Mouse (Mus musculus) MEL (cell line): Measurements from ENCODE around the gene Nxph3. TPM values are rescaled to one million over a fixed set of nuclear protein-coding genes. Genes with fewer than 3 reads are reported as not detected.

Experiments used
- DNase-seq: peaks from one replicate; pipeline ENCODE4 v3.0.0; 2011; ENCODE audit warnings: low read depth, low spot score
- H3K27ac ChIP-seq: 2 replicates; pipeline ENCODE4 v1.5.1; 2012; ENCODE audit warnings: low read depth, mild to moderate bottlenecking, control low read depth, low read length, moderate library complexity; ENCODE audit not compliant: control insufficient read depth
- H3K27me3 ChIP-seq, 2 experiments: fragments of 150-350 bp in 1 of 2; sonication (generic) in 1 of 2; 2 replicates each; pipeline ENCODE4 v1.6.1; 2012; ENCODE audit warnings: low read length in 2 of 2, mild to moderate bottlenecking in 2 of 2, improper control_type of control experiment in 1 of 2, moderate library complexity in 1 of 2; ENCODE audit not compliant: insufficient read depth in 2 of 2, control insufficient read depth in 1 of 2
- H3K36me3 ChIP-seq, 2 experiments: 2 replicates each; pipeline ENCODE4 v1.6.1; 2012 to 2014; ENCODE audit warnings: low read length in 2 of 2, improper control_type of control experiment in 1 of 2, inconsistent platforms in 1 of 2, mild to moderate bottlenecking in 1 of 2; ENCODE audit not compliant: insufficient read depth in 2 of 2, control insufficient read depth in 1 of 2
- H3K4me1 ChIP-seq, 2 experiments: fragments of 150-350 bp in 1 of 2; sonication (generic) in 1 of 2; 2 replicates each; pipeline ENCODE4 v1.6.1; 2012; ENCODE audit warnings: low read length in 2 of 2, improper control_type of control experiment in 1 of 2, mild to moderate bottlenecking in 1 of 2; ENCODE audit not compliant: insufficient read depth in 2 of 2, control insufficient read depth in 1 of 2
- H3K4me3 ChIP-seq, 2 experiments: fragments of 150-350 bp in 1 of 2; sonication (generic) in 1 of 2; 2 replicates each; pipeline ENCODE4 v1.5.1; 2012; ENCODE audit warnings: low read depth in 2 of 2, low read length in 2 of 2, mild to moderate bottlenecking in 2 of 2, moderate library complexity in 2 of 2, control low read depth in 1 of 2, improper control_type of control experiment in 1 of 2; ENCODE audit not compliant: control insufficient read depth in 1 of 2, insufficient read depth in 1 of 2
- H3K79me2 ChIP-seq: 2 replicates; pipeline ENCODE4 v1.6.1; 2012; ENCODE audit warnings: mild to moderate bottlenecking, low read length, moderate library complexity; ENCODE audit not compliant: control insufficient read depth, poor library complexity, insufficient read depth
- H3K9ac ChIP-seq: 2 replicates; pipeline ENCODE4 v1.6.1; 2012; ENCODE audit warnings: low read depth, mild to moderate bottlenecking, control low read depth, low read length, moderate library complexity; ENCODE audit not compliant: control insufficient read depth, poor library complexity, severe bottlenecking
- H3K9me3 ChIP-seq: fragments of 150-350 bp; sonication (generic); replicated peaks from 2 replicates; pipeline ENCODE4 v1.6.1; 2012; ENCODE audit warnings: mild to moderate bottlenecking, low read length, improper control_type of control experiment, moderate library complexity; ENCODE audit not compliant: insufficient read depth
- CHD1 ChIP-seq: IDR thresholded peaks from 2 replicates; pipeline ENCODE4 v1.6.1; 2012; ENCODE audit warnings: low read depth, mild to moderate bottlenecking, inconsistent platforms, low read length, improper control_type of control experiment
- ETS1 ChIP-seq: IDR thresholded peaks from 2 replicates; pipeline ENCODE4 v1.6.1; 2012; ENCODE audit warnings: low read depth, mild to moderate bottlenecking, inconsistent platforms, low read length, improper control_type of control experiment, moderate library complexity
- JUND ChIP-seq: IDR thresholded peaks from 2 replicates; pipeline ENCODE4 v1.6.1; 2011; ENCODE audit warnings: low read depth, mild to moderate bottlenecking, improper control_type of control experiment, low read length
- MAZ ChIP-seq: IDR thresholded peaks from 2 replicates; pipeline ENCODE4 v1.6.1; 2012; ENCODE audit warnings: low read depth, mild to moderate bottlenecking, inconsistent platforms, low read length, improper control_type of control experiment
- MEF2A ChIP-seq: IDR thresholded peaks from 2 replicates; pipeline ENCODE4 v1.6.1; 2014; ENCODE audit warnings: low read depth, mild to moderate bottlenecking, inconsistent platforms, low read length, improper control_type of control experiment; ENCODE audit not compliant: poor library complexity, insufficient replicate concordance, severe bottlenecking; ENCODE audit errors: extremely low read depth
- MXI1 ChIP-seq: IDR thresholded peaks from 2 replicates; pipeline ENCODE4 v1.6.1; 2011; ENCODE audit warnings: mild to moderate bottlenecking, low read depth, low read length, improper control_type of control experiment
- RAD21 ChIP-seq: IDR thresholded peaks from 2 replicates; pipeline ENCODE4 v1.6.1; 2011; ENCODE audit warnings: mild to moderate bottlenecking, low read depth, low read length, improper control_type of control experiment
- SIN3A ChIP-seq: IDR thresholded peaks from 2 replicates; pipeline ENCODE4 v1.6.1; 2012; ENCODE audit warnings: low read length, improper control_type of control experiment, inconsistent platforms
- SMC3 ChIP-seq: IDR thresholded peaks from 2 replicates; pipeline ENCODE4 v1.6.1; 2011; ENCODE audit warnings: low read depth, low read length, improper control_type of control experiment
- TCF12 ChIP-seq: IDR thresholded peaks from 2 replicates; pipeline ENCODE4 v1.6.1; 2014; ENCODE audit warnings: low read depth, mild to moderate bottlenecking, inconsistent platforms, low read length, improper control_type of control experiment, moderate library complexity
- USF1 ChIP-seq: IDR thresholded peaks from 2 replicates; pipeline ENCODE4 v1.6.1; 2014; ENCODE audit warnings: low read depth, mild to moderate bottlenecking, inconsistent platforms, low read length, improper control_type of control experiment, moderate library complexity
- ZKSCAN1 ChIP-seq: IDR thresholded peaks from 2 replicates; pipeline ENCODE4 v1.6.1; 2012; ENCODE audit warnings: low read depth, mild to moderate bottlenecking, inconsistent platforms, low read length, improper control_type of control experiment, moderate library complexity
- ZMIZ1 ChIP-seq: IDR thresholded peaks from 2 replicates; pipeline ENCODE4 v1.6.1; 2012; ENCODE audit warnings: low read depth, mild to moderate bottlenecking, inconsistent platforms, low read length, improper control_type of control experiment, moderate library complexity
- ZNF384 ChIP-seq: IDR thresholded peaks from 2 replicates; pipeline ENCODE4 v1.6.1; 2012; ENCODE audit warnings: low read depth, mild to moderate bottlenecking, inconsistent platforms, low read length, improper control_type of control experiment
- polyA plus RNA-seq, 2 experiments: library from polyadenylated mRNA; stranded (reverse) in 1 of 2; unstranded in 1 of 2; fragments of >175 nt in 1 of 2; fragments of >200 nt in 1 of 2; gene quantifications; 2 replicates each; pipeline versions ENCODE4 v1.2.1 to v1.2.4; 2012; ENCODE audit warnings: low replicate concordance in 2 of 2, low read depth in 1 of 2; ENCODE audit not compliant: insufficient read length in 2 of 2, insufficient read depth in 1 of 2, missing spikeins in 1 of 2
- total RNA-seq: library from RNA; depleted of rRNA; stranded (reverse); fragments of 300-350 nt; gene quantifications from 2 replicates; pipeline ENCODE4 v1.2.3, GENCODE M21; 2012

Gene Nxph3
- total and polyA plus RNA-seq, 3 experiments = not detected

- Histone ChIP-seq H3K4me1 (0 out of 4 replicates have a peak, but pooled peaks cover 0 to 5% of the 10 kb centered on the region in 2 experiments), H3K79me2 (no peaks in the 10 kb centered on the region), H3K27me3 (no peaks in the 10 kb centered on the region), H3K9me3 (no peaks in the 10 kb centered on the region), H3K9ac (no peak overlapping the region), H3K27ac (no peak overlapping the region), H3K4me3 (no peak overlapping the region), H3K36me3 (no peaks in the 10 kb centered on the region)
- DNase-seq = no peak
- TF ChIP-seq MXI1 (no peak), MAZ (no peak), SMC3 (no peak), ZMIZ1 (no peak), ETS1 (no peak), JUND (no peak), MEF2A (no peak)
Observed at GRCm38 (mm10) chr11:95516491-95516911, 2.1 kb upstream of the Nxph3 start.

DNA sequence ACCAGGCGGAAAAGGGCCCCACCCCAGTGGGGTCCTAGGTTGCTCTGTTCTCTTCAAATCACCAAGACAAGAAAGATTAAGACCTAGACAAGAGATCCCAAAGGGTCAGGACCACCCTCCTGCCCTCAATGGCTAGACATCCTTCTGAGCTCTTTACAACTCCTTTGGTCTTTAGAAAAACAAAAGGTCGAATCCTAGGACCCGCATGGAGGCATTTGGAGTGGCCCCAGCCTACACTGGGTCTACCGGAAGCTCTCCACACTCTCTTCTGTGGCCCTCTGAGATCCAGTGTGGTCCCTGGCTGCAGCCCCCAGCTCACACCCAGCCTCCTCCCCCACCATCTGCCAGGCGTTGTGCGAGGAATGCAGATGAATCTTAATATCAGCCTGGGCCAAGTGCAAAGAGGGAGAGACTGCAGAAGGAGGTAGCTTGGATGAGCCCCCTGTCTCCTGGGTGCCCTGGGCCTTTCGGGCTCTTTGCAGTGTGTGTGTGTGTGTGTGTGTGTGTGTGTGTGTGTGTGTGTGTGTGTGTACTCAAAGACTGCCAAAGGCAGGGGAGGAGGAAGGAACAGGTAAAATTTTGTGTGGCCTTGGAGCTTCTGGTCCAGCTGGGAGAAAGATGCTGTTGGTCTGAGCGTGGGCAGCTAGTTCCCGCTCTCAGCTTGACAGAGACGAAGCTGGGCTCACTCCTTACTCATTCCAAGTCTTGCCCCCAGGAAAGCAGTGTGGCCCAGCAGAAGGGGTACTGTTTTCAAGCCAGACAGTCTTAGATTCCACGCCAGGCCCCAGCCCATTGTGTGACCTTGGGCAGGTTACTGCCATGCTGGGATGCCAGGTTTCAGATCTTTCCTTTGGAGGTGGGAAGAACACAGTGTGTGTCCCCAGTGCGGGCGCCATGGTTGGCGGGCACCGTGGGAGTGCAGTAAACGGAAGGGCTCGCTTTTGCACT is 1.3 kb upstream of the Nxph3 start:
- Histone ChIP-seq H3K4me1 (0 out of 4 replicates have a peak, but pooled peaks cover 0 to 5% of the 10 kb centered on the region in 2 experiments), H3K27me3 (no peaks in the 10 kb centered on the region), H3K4me3 (no peak overlapping the region), H3K27ac (no peak overlapping the region), H3K9me3 (no peaks in the 10 kb centered on the region), H3K36me3 (no peaks in the 10 kb centered on the region), H3K9ac (no peak overlapping the region), H3K79me2 (no peaks in the 10 kb centered on the region)
- no peak for DNase-seq
- TF ChIP-seq ZKSCAN1 (no peak), ETS1 (no peak), RAD21 (no peak), USF1 (no peak), TCF12 (no peak), ZNF384 (no peak), SIN3A (no peak), CHD1 (no peak)
